Mouse (Mus musculus) cerebellum, postnatal 36 days (tissue): ENCODE data around the gene Tulp1.

Source experiments
- DNase-seq, 2 experiments: peaks; one replicate each; pipeline ENCODE4 v3.0.0; 2021 to 2022; ENCODE audit warnings: mixed read lengths in 2 of 2

The Tulp1 gene

GRCm38 (mm10) chr17:28313212-28313879 lies 51.7 kb downstream of the Tulp1 start, which contains the start of gene Fance:
TSS of gene Fance (plus strand) at chr17:28313519.
- peak; percentile 91 to 96 for DNase-seq

- DNase-seq: peak in 1 of 2 experiments; percentile 33
These were observed 52.5 kb downstream of the Tulp1 start for GRCm38 (mm10) chr17:28312232-28313211.

DNA sequence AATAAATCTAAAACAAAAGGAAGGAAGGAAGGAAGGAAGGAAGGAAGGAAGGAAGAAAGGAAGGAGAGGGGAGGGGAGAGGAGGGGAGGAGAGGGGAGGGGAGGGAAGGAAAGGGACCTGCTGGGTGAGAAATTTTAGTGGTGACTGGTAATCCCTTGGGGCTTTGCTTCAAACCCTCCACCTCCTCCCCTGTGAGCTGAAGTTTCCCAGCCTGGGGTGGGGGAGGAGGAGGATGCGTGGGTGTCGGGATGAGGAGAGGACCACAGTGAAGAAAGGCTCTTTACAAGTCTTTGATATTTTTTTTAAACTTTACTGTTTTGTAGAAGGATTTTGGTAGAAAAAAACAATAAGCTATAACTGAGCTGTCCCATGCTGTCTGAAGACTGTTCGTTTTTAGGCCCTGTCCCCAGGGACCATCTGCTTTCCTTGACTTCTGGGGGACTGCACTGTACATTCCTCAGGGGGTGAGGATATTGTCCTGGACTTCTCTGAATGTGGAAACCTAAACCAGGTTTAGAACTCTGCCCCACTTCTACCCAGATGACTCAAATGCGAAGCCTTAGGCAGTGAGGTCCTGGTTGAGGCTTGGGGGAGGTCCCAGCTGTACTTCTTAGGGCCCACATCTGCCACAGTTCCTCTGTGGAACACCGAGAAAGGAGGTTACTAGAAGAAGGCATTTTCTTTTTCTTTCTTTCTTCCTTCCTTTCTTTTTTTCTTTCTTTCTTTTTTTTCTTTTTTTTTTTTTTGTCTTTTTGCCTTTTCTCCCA lies 53.5 kb downstream of the Tulp1 start:
- DNase-seq: no peak

- DNase-seq: no peak
These were observed 54.2 kb downstream of the Tulp1 start for GRCm38 (mm10) chr17:28310831-28311230.

DNA sequence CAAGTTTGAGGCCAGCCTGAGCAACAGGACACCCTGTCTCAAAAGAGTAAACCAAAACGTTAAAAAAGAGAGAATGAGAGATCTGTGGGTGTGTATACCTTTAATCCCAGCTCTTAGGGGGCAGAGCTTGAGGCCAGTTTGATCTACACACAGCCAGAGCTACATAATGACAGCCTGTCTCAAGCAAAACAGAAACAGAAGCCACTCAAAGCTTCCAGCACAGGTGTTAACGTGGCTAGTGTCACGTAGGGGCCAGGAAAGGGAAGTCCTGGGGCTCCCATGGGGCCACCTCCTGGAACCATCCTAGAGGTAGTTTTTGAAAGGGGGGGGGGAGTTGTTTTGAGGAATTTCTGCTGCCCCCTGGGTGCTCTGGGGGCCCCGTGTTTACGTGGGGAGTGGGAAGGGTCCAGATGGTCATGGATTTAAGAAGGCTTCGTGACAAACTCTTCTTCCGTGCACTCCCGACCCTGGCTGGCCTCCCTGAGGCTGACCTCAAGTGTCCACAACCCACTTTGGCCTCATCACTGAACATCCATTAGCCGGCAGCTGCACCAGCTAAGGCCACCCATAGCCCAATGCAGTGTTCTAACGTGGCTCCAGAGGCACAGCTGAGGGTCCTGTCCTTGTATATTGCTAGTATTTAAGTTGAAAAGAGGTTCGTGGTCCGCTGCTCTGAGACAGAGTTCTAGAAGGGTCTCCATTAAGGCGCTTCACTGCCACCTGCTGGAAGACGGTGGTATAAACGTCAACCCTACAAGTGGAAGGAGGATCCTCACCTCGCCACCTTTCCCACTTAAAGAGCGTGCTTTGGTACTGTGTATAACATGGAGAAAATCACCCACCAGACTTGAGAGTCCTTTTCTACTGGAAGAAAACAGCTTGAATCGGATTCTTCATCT lies 56.5 kb downstream of the Tulp1 start:
- peak; percentile 88 to 94 for DNase-seq

- no peak for DNase-seq
These were observed 59.9 kb downstream of the Tulp1 start for GRCm38 (mm10) chr17:28305172-28305571.
